Mouse (Mus musculus) thymus, postnatal 25 days (tissue): Measurements from ENCODE around the gene Rab3b.

Experiments used
- DNase-seq: peaks from one replicate; pipeline ENCODE4 v3.0.0; 2022

Gene Rab3b

GRCm38 (mm10) chr4:108959696-108960095 is 80.8 kb downstream of the Rab3b start:
- no peak for DNase-seq

GRCm38 (mm10) chr4:108960619-108961460 is 82.0 kb downstream of the Rab3b start:
- no peak for DNase-seq

- DNase-seq: no peak
Observed at GRCm38 (mm10) chr4:108963017-108963416, 84.2 kb downstream of the Rab3b start.

- DNase-seq: no peak
Observed at GRCm38 (mm10) chr4:108969517-108969916, 90.7 kb downstream of the Rab3b start.

- no peak for DNase-seq
Observed at GRCm38 (mm10) chr4:108971054-108971453, 92.2 kb downstream of the Rab3b start.

- no peak for DNase-seq
Observed at GRCm38 (mm10) chr4:108976458-108977071, 97.7 kb downstream of the Rab3b start.

GRCm38 (mm10) chr4:108986833-108987472 is 108.1 kb downstream of the Rab3b start:
- DNase-seq: no peak

GRCm38 (mm10) chr4:108987473-108987842 is 108.6 kb downstream of the Rab3b start:
- no peak for DNase-seq

GRCm38 (mm10) chr4:108989430-108989829 is 110.6 kb downstream of the Rab3b start:
- DNase-seq: no peak

GRCm38 (mm10) chr4:108990032-108990431 is 111.2 kb downstream of the Rab3b start:
- DNase-seq: no peak

- DNase-seq: no peak
Observed at GRCm38 (mm10) chr4:108990571-108990970, 111.7 kb downstream of the Rab3b start.

- no peak for DNase-seq
Observed at GRCm38 (mm10) chr4:108991811-108992210, 112.9 kb downstream of the Rab3b start.
